Mouse (Mus musculus) liver, postnatal 0 days (tissue): ENCODE measurements at regions not wholly inside any gene's neighbourhood (a gene's known extent, or its start where the extent isn't known, plus 50 kb on each side); places are given as distances from the start of the nearest gene placed in this dataset.

Source experiments
- CTCF ChIP-seq: sonication (generic); IDR thresholded peaks from 2 replicates; pipeline ENCODE4 v1.5.1; 2016; ENCODE audit warnings: antibody characterized with exemption, low read depth
- EP300 ChIP-seq: IDR thresholded peaks from 2 replicates; pipeline ENCODE4 v1.6.1; 2016; ENCODE audit warnings: antibody characterized with exemption, low read depth, mild to moderate bottlenecking

DNA sequence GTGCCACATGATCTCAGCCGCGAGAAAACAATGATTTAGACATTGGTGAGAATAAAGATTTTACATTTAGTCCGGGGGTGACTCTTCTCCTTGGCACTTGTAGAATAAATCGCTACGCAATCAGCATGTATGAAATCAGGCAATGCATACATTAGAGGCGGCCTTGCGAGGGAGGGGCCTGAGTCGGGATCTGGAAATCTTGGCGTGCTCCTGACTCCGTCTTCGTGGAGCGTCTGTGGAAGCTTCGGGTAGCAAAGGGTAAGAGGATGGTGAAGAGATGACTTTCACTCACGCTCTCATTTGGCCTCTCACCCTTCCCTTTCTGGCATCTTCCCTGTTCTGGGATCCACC, 167.1 kb downstream of the Nkx6-1 start:
- TF ChIP-seq CTCF, result no peak
- no peak for TF ChIP-seq EP300
